Mouse (Mus musculus) bone marrow macrophage, adult 2 months (primary cell): ENCODE results near the gene Agap3. TPM values are rescaled to one million over a fixed set of nuclear protein-coding genes. Genes with fewer than 3 reads are reported as not detected.

Experiments used
- H3K27ac ChIP-seq: 2 replicates; pipeline ENCODE4 v1.5.1; 2012; ENCODE audit warnings: low read depth, low read length; ENCODE audit not compliant: insufficient read depth
- H3K4me1 ChIP-seq: 2 replicates; pipeline ENCODE4 v1.6.1; 2012; ENCODE audit warnings: low read length; ENCODE audit not compliant: control insufficient read depth, insufficient read depth
- H3K4me3 ChIP-seq: 2 replicates; pipeline ENCODE4 v1.5.1; 2012; ENCODE audit warnings: mild to moderate bottlenecking, low read length, moderate library complexity; ENCODE audit not compliant: insufficient read depth
- CTCF ChIP-seq: IDR thresholded peaks from 2 replicates; pipeline ENCODE4 v1.5.1; 2012; ENCODE audit warnings: low read depth, mild to moderate bottlenecking, low read length, moderate library complexity
- POLR2A ChIP-seq: IDR thresholded peaks from 2 replicates; pipeline ENCODE4 v1.6.1; 2012; ENCODE audit warnings: mild to moderate bottlenecking, low read depth, low read length, borderline replicate concordance
- polyA plus RNA-seq: library from polyadenylated mRNA; stranded (reverse); fragments of >200 nt; gene quantifications from 2 replicates; pipeline ENCODE4 v1.2.4, GENCODE M21; 2012; ENCODE audit not compliant: missing spikeins, insufficient read depth, insufficient read length

Agap3 gene
- polyA plus RNA-seq, 1 experiment: 77.7 TPM

- Histone ChIP-seq H3K27ac (no peak overlapping the region), H3K4me1 (peaks cover 13% of the 10 kb centered on the region), H3K4me3 (no peak overlapping the region)
- TF ChIP-seq POLR2A: no peak
Measured at GRCm38 (mm10) chr5:24427981-24428402, 24.0 kb upstream of the Agap3 start.

DNA sequence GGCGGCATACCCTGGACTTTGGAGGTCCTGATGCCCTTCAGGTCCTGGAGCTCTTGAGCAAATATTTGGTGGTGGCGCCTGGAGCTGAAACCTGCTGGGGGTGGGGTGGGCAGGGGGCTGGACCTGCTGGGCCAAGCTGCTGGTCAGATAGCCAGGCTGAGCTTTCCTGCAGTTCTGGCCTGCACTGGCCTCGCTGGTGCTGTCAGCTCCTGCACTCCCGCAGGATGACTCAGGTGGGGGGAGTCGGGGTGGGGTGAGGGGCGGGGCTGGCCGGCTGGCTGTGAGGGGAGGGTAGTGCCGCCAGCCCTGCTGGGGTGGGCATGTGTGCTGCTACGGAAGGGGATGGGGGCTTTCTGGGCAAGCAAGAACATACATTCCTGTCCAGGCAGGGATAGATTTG is 23.4 kb upstream of the Agap3 start:
- Histone ChIP-seq H3K4me1 (peaks cover 13% of the 10 kb centered on the region), H3K27ac (no peak overlapping the region), H3K4me3 (no peak overlapping the region)
- TF ChIP-seq POLR2A (no peak), CTCF (no peak)

DNA sequence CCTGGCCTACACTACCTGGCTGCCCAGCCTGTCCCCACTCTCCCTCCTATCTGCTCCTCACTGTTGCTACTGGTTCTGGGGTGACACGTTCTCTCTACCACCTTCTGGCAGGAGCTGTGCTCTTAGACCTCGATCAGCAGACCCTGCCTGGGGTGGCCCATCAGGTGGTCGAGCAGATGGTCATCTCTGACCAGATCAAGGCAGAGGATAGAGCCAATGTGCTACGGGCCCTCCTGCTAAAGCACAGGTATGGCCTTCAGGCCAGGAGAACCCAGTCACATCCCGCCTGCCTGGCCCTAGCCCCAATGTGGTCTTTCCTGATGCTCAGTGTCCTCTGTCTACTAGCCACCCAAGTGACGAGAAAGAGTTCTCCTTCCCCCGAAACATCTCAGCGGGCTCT is 18.0 kb upstream of the Agap3 start:
- Histone ChIP-seq H3K27ac (no peak overlapping the region), H3K4me1 (no peaks in the 10 kb centered on the region), H3K4me3 (no peak overlapping the region)
- no peak for TF ChIP-seq CTCF

GRCm38 (mm10) chr5:24441187-24441586 is 10.8 kb upstream of the Agap3 start:
- H3K27ac ChIP-seq: no peak overlapping the region
- H3K4me3 ChIP-seq: no peak overlapping the region
- TF ChIP-seq CTCF: no peak
- TF ChIP-seq POLR2A: no peak
- H3K4me1 ChIP-seq: peaks cover 9% of the 10 kb centered on the region

DNA sequence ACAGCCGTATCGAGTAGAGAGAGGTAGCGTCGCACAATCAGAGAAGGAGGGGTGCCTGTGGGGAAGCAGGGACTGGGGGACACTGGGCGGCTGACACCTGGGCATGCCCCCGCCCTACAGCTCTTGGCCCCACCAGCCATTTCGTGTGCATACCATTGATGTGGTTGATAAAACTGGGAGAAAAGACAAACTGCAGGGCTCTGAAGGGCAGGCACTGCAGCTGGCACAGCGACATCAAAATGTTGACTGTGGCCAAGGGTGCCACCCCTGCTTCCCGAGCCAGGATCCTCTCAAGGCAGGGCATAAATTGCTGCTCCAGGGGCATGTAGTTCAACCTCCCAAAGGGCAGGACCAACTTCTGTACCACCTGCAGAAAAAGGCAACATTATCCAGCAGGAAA is 9.9 kb upstream of the Agap3 start:
- Histone ChIP-seq H3K4me1 (peaks cover 9% of the 10 kb centered on the region), H3K4me3 (no peak overlapping the region), H3K27ac (no peak overlapping the region)
- TF ChIP-seq CTCF (no peak), POLR2A (no peak)

- Histone ChIP-seq H3K27ac (no peak overlapping the region), H3K4me3 (no peak overlapping the region), H3K4me1 (peaks cover 12% of the 10 kb centered on the region)
- no peak for TF ChIP-seq CTCF
- no peak for TF ChIP-seq POLR2A
Measured at GRCm38 (mm10) chr5:24443204-24443603, 8.8 kb upstream of the Agap3 start.

- H3K27ac ChIP-seq: no peak overlapping the region
- peaks cover 12% of the 10 kb centered on the region for H3K4me1 ChIP-seq
- peak overlapping the region; percentile 74 for H3K4me3 ChIP-seq
- TF ChIP-seq CTCF (no peak), POLR2A (no peak)
Measured at GRCm38 (mm10) chr5:24443927-24444326, 8.1 kb upstream of the Agap3 start.

DNA sequence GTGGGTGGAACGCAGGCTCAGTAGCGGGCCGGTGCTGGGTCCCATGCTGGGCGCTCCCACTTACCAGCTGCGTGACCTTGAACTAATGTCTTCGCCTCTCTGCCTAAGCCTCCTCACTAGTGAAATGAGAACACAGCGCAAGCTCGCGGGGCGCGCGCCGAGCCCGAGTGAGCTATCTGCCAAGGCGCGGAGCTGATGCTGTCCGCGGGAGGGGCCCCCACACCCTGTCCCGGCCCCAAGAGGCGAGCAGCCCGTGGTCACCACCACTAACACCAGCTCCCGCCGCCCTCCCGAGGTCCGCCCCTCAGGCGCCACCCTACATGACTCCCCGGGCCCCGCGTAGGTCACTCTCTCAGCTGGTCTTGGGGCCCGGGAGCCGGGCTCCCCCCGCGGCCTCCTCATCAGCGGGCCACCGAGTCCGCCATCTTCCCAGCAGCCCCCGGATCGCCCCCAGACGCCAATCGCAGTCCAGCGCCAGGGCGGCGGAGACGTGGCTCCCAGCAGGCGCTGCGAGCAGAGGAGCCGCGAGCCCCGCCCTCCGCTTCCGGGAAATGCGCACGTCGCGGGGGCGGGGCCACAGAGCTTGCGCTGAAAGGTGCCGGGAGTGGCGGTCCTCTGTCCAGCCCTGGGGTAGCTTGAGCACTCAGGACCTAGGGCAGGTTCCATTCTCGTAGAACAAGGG is 7.1 kb upstream of the Agap3 start, which contains the start of gene Fastk:
TSS of gene Fastk (minus strand) at position 542 of the 682 bp plus-strand sequence.
- H3K4me3 ChIP-seq: peak within 1 kb of the TSS; percentile 74
- peak within 1 kb of the TSS; percentile 55 for H3K27ac ChIP-seq
- H3K4me1 ChIP-seq: peaks cover 12% of the 10 kb centered on the region
- TF ChIP-seq POLR2A (peak; percentile 39; the same call in 1 of the 2 replicates), CTCF (no peak)

GRCm38 (mm10) chr5:24445428-24446080 is 6.4 kb upstream of the Agap3 start:
- Histone ChIP-seq H3K4me1 (peaks cover 12% of the 10 kb centered on the region), H3K4me3 (peak overlapping the region; percentile 63), H3K27ac (peak overlapping the region; percentile 9; the same call in 1 of the 2 replicates)
- TF ChIP-seq POLR2A (no peak), CTCF (no peak)

DNA sequence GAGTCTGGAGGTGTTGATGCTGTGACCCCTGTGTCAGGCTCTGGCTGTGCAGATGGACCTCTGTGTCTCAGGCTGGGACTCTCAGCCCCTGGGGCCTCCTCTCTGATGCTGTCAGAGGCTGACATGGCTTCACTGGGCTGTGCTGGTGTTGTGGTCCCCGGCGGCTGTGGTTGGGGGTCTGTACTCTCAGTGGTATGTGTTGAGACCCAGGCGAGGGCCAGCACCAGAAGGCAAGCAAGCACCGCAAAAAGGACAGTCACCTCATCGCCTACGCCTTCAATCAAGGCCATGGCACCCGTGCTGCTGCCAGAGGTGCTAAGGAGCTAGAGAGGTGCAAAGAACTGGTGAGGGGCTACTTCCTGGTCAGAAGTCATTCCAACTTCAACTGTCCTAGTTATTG is 5.3 kb upstream of the Agap3 start:
- Histone ChIP-seq H3K27ac (no peak overlapping the region), H3K4me1 (peaks cover 16% of the 10 kb centered on the region), H3K4me3 (no peak overlapping the region)
- TF ChIP-seq POLR2A (no peak), CTCF (no peak)
